ENCODE assay signal across 35 mouse cellular contexts in genomic region chr1:176903741-176904140, GRCm38 (mm10).
"Had no signal": no experiment of that assay in that cellular context is flagged by ENCODE, and none has a peak within 500 bp of the region (broad histone marks: within the 10 kb centered on the region; RNA-seq: fewer than 3 reads in every experiment).

No protein-coding gene starts in this region.

- H3K27ac ChIP-seq: heart, embryonic 10.5 days; heart, embryonic 13.5 days; heart, embryonic 15.5 days; hindbrain, embryonic 12.5 days; hindbrain, embryonic 13.5 days; hindbrain, embryonic 14.5 days; hindbrain, embryonic 15.5 days; hindbrain, postnatal 0 days; intestine, embryonic 15.5 days; kidney, embryonic 15.5 days; kidney, postnatal 0 days; left cerebral cortex, adult 2 months had no signal

- H3K4me3 ChIP-seq: heart, embryonic 10.5 days; heart, embryonic 12.5 days; heart, embryonic 13.5 days; heart, embryonic 15.5 days; hindbrain, embryonic 10.5 days; hindbrain, embryonic 12.5 days; hindbrain, embryonic 13.5 days; hindbrain, embryonic 15.5 days; intestine, embryonic 15.5 days; kidney, embryonic 15.5 days; left cerebral cortex, adult 2 months had no signal

- H3K27me3 ChIP-seq: heart, embryonic 12.5 days; heart, embryonic 13.5 days; heart, embryonic 15.5 days; hindbrain, embryonic 12.5 days; hindbrain, embryonic 13.5 days; hindbrain, embryonic 15.5 days; intestine, embryonic 15.5 days; kidney, embryonic 15.5 days had no signal

- H3K36me3 ChIP-seq: heart, embryonic 10.5 days; heart, embryonic 12.5 days; heart, embryonic 13.5 days; heart, embryonic 15.5 days; hindbrain, embryonic 10.5 days; hindbrain, embryonic 12.5 days; hindbrain, embryonic 13.5 days; hindbrain, embryonic 15.5 days; intestine, embryonic 15.5 days; kidney, embryonic 15.5 days had no signal

- H3K9me3 ChIP-seq: heart, embryonic 10.5 days; heart, embryonic 13.5 days; heart, embryonic 15.5 days; hindbrain, embryonic 12.5 days; hindbrain, embryonic 13.5 days; hindbrain, embryonic 15.5 days; intestine, embryonic 15.5 days; kidney, embryonic 15.5 days had no signal

- DNase-seq: heart, postnatal 10 days; heart, postnatal 14 days; heart, postnatal 36 days; heart, postnatal 4 days; kidney, adult 11 months; kidney, adult 18-20 months; kidney, adult 2 months; kidney, adult 8-10 months; kidney, adult 9 months; kidney, postnatal 10 days; kidney, postnatal 14 days; kidney, postnatal 25 days; kidney, postnatal 36 days; kidney, postnatal 4 days; layer of hippocampus, adult 9-11 months; layer of hippocampus, postnatal 36 days had no signal

- H3K4me2 ChIP-seq: heart, embryonic 11.5 days; heart, embryonic 12.5 days; heart, embryonic 13.5 days; heart, embryonic 15.5 days; hindbrain, embryonic 12.5 days; hindbrain, embryonic 13.5 days; hindbrain, embryonic 14.5 days; hindbrain, embryonic 15.5 days; intestine, embryonic 15.5 days; kidney, embryonic 15.5 days had no signal

- H3K4me1 ChIP-seq: heart, embryonic 10.5 days; heart, embryonic 12.5 days; heart, embryonic 13.5 days; heart, embryonic 15.5 days; hindbrain, embryonic 12.5 days; hindbrain, embryonic 13.5 days; hindbrain, embryonic 15.5 days; intestine, embryonic 15.5 days; kidney, embryonic 15.5 days had no signal

- ATAC-seq: hindbrain, embryonic 16.5 days; hindbrain, postnatal 0 days; inflammation-experienced regulatory T-cells, adult 6 months; intestine, embryonic 15.5 days; intestine, embryonic 16.5 days; intestine, postnatal 0 days had no signal

- H3K9ac ChIP-seq: heart, embryonic 12.5 days; heart, embryonic 13.5 days; heart, embryonic 15.5 days; hindbrain, embryonic 12.5 days; hindbrain, embryonic 13.5 days; hindbrain, embryonic 14.5 days; hindbrain, embryonic 15.5 days; intestine, embryonic 15.5 days; kidney, embryonic 15.5 days had no signal
